Mouse (Mus musculus) splenic B cell, adult 2 months (primary cell): Measurements from ENCODE around the gene Sorbs2.

Experiments used
- DNase-seq: peaks from one replicate; pipeline ENCODE4 v3.0.0-alpha.2; 2011; ENCODE audit warnings: low read depth, low spot score
- H3K27me3 ChIP-seq: 2 replicates; pipeline ENCODE4 v1.6.1; 2012; ENCODE audit warnings: mild to moderate bottlenecking, low read length, moderate library complexity, mixed read lengths; ENCODE audit not compliant: control insufficient read depth, poor library complexity, insufficient read depth, severe bottlenecking
- H3K36me3 ChIP-seq: 2 replicates; pipeline ENCODE4 v1.6.1; 2012; ENCODE audit warnings: mild to moderate bottlenecking, low read length, moderate library complexity, mixed read lengths; ENCODE audit not compliant: control insufficient read depth, poor library complexity, insufficient read depth, severe bottlenecking

Gene Sorbs2

DNA sequence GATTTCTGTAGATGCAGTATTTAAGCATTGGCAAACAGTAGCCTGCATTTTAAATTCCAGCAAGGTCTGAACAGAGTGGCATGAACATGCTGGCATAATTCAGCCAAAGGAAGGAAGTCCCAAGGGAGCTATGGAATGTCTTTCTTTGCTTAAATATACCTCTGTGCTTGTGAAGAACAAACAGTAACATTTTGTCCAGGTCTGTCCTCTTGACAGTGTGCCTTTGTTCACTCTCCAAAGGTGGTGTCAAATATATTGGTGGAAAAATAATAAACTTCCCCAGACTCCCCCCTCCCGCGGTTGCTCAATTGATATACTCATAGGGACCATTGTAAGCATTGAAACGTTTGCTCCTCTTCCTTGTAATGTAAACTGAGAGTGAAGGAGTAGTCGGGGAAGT lies 154.0 kb downstream of the Sorbs2 start:
- no peak for DNase-seq
- Histone ChIP-seq H3K27me3 (no peaks in the 10 kb centered on the region), H3K36me3 (no peaks in the 10 kb centered on the region)

DNA sequence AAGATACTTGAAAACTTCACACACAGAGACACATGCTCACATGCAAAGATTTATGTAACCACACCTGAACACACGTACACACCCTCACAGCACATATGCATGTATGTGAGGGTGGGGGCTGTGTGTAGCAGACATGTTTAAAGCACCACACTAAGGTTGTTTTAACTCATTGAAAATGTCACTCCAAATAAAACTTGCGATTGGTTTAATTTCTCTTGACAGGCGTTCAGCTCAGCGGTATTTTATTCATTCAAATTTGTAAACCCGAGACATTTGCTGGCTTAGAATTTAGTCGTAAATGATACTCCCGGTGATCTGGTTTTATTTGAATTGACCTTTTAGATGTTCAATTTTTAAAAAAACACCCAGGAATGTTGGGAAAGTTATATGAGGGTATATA lies 158.6 kb downstream of the Sorbs2 start:
- no peaks in the 10 kb centered on the region for H3K27me3 ChIP-seq
- H3K36me3 ChIP-seq = no peaks in the 10 kb centered on the region
- no peak for DNase-seq

DNA sequence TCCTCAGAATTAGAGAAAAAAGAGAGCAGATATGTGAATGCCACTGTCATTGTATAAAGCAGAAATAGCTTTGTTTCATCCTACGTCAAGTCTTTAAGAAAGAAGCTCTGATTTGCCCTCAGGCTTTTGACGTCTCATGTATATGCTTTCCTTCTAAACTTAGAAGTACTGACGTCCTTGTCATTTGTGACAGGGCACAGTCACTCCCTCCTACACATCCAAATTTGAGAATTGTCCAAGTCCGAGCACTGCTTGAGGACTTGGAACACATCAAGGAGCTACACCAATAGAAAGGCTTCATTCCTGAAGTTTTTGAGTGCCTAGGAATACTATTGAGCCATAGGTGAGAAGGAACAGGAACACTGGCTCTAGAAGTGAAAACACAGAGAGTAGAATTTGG lies 165.6 kb downstream of the Sorbs2 start:
- no peak for DNase-seq
- H3K36me3 ChIP-seq = no peaks in the 10 kb centered on the region

DNA sequence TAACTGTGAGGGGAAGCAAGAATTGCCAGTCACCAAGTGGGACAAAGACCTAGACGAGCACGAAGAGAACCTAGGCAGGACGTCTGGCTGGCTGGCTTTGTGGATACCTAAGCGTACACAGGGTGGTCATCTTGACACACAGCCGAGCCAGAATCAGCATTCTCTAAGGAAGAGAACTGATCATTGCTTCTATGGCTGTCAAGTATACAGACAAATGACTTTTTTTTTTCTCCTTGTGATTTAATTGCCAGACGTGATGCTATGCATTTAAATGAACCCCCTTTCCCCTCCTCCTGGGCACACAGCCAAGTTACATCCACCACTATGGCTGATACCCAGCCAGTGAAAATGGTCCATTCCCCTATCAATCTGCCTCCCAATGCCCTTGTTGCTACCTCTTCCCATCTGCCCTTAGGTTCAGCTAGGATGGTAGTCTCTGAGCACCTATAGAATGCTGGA lies 168.3 kb downstream of the Sorbs2 start:
- no peak for DNase-seq

More for the DNA sequence above, 165.6 kb downstream of the Sorbs2 start:
- H3K27me3 ChIP-seq = no peaks in the 10 kb centered on the region

DNA sequence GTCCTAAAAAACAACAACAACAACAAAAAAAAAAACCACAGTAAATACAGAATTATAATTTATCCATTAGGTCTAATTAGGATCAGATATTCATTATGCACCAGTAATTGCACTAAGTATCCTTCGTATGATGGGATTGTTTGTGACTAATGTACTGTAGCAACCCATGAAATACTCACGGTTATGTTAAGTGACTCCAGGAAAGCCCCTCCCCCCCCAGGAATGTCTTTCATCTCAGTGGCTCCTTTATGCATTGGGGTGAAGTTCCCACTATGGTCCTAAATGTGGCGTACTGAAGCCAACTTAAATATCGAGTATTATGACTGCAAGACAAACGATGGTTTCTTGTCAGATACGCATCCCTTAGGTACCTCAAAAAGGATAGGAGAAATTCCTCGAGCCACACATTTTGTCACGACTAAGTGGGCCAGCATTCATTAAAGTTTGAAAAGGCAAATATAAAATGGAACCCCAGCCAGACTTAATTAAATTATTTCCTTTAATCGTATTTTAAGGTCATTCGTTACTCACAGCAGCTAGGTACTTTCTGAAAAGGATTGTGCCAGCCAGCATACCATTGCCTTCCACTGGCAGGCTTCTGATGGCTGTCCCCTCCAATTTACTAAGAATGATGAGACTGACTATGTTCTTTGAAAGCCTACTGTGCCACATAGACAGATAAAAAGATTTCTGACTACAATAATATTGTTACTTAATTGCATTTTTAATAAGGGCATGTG lies 169.7 kb downstream of the Sorbs2 start:
- no peaks in the 10 kb centered on the region for H3K36me3 ChIP-seq
- no peak for DNase-seq
- no peaks in the 10 kb centered on the region for H3K27me3 ChIP-seq

More for the DNA sequence above, 168.3 kb downstream of the Sorbs2 start:
- Histone ChIP-seq H3K27me3 (no peaks in the 10 kb centered on the region), H3K36me3 (no peaks in the 10 kb centered on the region)

DNA sequence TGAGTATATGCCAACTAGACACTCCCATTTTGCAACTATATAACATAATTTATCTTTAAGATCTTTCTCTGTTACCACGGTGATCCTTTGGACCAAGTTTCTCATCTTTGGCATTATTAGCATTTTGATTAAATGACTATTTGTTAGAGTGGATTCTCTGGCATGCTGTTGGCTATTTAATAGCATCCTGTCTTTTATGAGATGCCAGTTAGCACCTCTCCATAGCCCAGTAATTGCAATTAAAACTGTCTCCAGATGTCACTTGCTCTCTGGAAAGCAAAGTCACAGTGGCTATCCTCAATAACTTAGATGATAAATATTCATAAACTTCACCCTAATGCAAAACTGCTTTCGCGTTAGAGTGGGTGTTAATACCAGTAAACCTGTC lies 170.3 kb downstream of the Sorbs2 start:
- H3K27me3 ChIP-seq = no peaks in the 10 kb centered on the region
- DNase-seq = no peak
- H3K36me3 ChIP-seq = no peaks in the 10 kb centered on the region

DNA sequence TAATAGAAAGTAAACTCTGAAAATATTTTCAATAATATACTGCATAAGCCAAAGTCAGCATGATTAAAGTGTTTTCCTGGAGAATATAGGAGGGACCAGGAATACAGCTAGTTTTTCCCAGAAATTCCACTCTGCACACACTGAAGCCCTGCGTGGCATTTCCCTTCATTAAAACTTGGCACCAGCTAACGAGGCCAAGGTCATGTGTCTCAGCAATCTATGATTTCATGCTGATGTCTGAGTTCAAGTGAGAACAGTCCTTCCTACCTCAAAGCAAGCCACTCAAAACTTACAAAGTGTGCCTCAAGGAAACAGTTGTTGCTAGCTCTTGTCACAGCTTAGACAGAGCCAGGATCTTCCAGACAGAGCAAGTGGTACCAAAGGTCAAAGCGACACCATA lies 173.6 kb downstream of the Sorbs2 start:
- Histone ChIP-seq H3K27me3 (no peaks in the 10 kb centered on the region), H3K36me3 (no peaks in the 10 kb centered on the region)
- DNase-seq = no peak

DNA sequence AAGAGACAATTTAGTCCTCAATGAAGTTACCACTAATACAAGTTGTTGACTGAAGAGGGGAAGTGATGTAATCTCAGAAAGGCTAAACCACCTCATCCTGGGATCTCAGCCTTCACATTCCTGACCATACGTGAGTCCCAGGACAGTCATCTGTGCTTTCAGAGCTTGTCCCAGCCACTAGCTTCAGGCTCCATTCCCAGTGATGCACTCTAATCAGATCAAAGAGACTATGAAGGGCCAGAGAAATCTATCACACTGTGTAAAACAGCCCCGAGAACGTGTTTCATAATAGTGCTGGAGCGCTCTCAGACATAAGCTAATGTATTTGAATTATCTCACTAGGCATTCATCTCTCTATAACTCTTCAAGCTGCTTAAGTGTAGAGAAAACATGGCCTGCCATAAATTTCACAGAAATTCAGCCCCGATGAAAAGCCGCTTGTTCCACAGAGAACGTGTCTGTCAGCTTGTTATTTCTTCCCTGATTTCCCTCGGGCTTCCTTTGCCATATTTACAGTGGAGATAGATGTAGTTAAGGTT lies 175.3 kb downstream of the Sorbs2 start:
- H3K27me3 ChIP-seq = no peaks in the 10 kb centered on the region
- DNase-seq = no peak
- H3K36me3 ChIP-seq = no peaks in the 10 kb centered on the region

DNA sequence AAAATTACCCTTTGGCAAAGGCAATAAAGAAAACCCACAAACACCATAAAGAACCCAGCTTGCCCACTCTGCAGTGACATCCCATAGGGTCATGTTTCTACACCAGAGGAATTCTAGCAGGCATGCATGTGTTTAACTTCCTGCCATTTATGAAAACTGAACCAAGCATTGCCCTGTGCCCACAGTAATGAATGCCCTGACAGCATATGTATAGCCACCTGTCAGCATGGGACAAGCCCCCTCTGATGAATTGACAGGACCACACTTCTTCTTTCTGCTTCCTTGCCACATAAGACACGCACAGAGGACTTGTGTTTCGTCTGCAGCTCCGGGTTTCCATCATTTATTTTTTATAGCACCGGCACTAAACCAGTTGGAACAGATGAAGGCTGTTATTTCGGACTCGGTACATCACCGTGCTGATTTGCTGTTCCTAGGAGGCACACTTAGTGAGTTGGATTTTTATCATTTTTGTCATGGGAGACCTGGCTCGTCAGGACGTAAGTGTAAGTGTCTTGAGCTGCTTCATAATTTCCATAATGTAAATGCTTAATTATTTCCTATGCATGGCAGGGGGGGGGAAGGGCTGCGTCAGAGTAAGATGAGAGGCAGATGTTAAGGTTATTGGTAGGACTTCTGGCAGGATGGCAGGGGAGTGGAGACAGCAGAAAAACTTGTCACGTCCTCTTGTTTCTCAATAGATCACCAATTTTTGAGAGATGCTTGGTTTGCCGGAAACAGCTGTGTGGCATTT lies 180.5 kb downstream of the Sorbs2 start:
- DNase-seq = no peak
- H3K27me3 ChIP-seq = no peaks in the 10 kb centered on the region
- no peaks in the 10 kb centered on the region for H3K36me3 ChIP-seq

DNA sequence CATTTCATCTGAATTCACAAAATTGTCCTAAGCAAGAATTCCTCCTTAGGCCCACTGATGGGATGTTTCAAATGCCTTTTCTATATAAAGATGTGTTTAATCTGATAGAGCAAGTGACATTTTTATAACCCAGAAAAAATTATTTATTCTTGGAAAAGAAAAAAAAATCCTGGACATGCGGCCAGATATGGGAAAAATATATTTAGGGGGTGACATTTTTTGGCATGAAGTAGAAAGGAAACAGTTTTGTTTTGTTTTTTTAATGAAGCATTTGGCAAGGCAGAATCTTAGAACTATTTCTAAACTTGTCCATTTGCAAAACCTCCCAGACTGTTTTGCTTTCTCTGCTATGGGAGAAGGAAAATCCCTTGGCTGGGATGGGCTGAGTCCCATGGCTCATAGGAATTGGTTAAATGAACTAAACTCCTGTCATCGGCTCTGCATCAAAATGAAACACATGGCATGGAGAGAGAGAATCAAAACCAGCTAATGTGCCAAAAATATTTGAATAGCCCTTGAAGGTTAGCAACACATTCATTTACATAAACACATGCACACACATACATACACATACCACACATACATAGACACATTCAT lies 182.1 kb downstream of the Sorbs2 start:
- Histone ChIP-seq H3K36me3 (no peaks in the 10 kb centered on the region), H3K27me3 (no peaks in the 10 kb centered on the region)
- no peak for DNase-seq

DNA sequence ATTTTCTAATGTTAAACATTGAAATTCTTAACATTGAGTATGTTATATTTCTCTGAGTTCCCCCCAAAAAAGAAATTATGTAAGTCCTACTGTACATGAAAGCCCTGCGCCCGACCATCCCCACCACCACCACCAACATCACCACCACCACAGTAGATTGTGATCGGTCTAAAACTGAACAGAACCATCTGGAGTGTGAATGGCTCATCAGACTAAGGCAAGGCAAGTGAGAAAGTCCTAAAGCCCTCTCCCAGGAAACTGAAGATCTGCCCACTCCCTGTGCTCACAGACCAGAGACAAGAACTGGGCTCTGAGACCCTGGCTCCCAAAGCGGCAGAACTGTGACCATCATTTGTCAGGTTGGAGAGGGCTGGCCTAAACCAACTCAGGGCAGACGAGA lies 192.5 kb downstream of the Sorbs2 start:
- no peaks in the 10 kb centered on the region for H3K36me3 ChIP-seq
- H3K27me3 ChIP-seq = no peaks in the 10 kb centered on the region
- no peak for DNase-seq

DNA sequence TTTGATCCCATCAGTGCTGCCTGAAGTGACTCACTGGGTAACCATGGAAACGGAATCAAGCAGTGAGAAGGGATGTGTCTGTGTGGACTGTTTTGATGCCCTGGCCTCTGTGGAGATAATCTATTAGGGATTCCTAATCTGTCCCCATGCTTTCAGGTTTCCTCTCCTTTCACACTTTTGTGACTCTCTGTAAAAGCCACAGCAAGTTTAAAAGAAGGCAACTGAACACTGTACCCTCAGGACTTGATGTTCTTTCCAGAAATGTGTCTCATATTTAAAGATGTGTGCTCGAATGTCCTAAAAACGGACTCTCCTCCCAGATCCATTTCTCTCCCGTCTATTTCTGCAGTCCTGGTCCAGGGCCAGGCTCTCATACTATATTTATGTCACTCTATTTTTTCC lies 196.1 kb downstream of the Sorbs2 start:
- Histone ChIP-seq H3K27me3 (no peaks in the 10 kb centered on the region), H3K36me3 (no peaks in the 10 kb centered on the region)
- no peak for DNase-seq

DNA sequence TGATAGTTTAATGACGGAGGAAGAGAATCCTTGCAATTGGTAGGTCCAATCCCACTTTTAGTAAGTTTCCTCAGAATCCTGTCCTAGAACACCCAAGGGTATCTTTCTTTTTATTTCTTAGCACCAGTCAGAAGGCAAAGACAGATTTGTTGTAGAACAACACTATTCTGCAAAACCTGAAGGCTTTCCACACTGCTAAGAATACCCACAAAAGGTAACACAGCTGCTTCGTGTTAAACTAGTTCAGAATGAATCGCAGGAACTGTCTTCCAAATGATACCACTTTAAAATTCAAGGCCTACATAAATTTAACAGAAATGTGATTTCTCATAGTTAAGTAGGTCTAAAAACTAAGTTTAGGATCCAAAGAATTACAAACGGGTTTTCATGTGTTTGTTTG lies 201.5 kb downstream of the Sorbs2 start:
- H3K36me3 ChIP-seq = no peaks in the 10 kb centered on the region
- H3K27me3 ChIP-seq = no peaks in the 10 kb centered on the region
- no peak for DNase-seq

DNA sequence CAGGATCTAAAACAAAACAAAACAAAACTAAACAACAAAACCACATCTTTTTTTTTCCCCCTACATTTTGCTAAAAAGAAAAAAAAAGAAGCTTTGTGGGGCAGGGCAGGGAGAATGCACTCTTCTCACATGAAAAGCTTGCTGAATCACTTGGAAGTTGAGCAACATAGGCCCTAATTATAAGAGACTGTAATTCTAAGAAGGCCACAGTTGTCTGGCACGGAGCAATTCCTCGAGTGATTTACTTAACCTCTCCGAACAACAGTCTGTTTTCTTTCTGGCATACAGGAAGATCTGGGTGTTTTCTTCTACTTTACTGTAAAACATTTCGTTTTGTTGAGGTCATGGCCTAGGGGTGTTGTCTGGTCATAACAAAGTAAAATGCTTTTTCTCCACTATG lies 202.1 kb downstream of the Sorbs2 start:
- H3K36me3 ChIP-seq = no peaks in the 10 kb centered on the region
- no peak for DNase-seq

DNA sequence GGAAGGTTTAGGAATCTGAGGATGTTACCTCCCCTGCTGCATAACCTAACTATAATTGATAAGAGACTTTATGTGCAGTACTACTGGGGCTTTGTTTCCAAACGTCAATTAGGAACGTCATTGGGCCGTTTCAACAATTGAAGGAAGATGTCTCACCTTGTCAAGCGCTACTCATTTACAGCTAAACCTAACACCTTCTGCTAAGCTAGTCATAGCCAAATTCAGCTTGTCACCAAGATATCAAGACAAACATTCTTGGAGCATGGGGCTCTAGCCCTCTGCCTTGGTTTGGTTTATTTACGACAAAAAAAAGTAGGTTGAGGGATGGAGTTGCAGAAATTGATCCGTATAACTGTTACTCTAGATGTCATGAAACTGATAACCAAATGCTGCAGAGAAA lies 205.0 kb downstream of the Sorbs2 start:
- no peaks in the 10 kb centered on the region for H3K27me3 ChIP-seq
- H3K36me3 ChIP-seq = no peaks in the 10 kb centered on the region
- DNase-seq = no peak

More for the DNA sequence above, 202.1 kb downstream of the Sorbs2 start:
- no peaks in the 10 kb centered on the region for H3K27me3 ChIP-seq
